Comparison of ENCODE assay signal across 19 mouse cellular contexts in the genomic region with DNA sequence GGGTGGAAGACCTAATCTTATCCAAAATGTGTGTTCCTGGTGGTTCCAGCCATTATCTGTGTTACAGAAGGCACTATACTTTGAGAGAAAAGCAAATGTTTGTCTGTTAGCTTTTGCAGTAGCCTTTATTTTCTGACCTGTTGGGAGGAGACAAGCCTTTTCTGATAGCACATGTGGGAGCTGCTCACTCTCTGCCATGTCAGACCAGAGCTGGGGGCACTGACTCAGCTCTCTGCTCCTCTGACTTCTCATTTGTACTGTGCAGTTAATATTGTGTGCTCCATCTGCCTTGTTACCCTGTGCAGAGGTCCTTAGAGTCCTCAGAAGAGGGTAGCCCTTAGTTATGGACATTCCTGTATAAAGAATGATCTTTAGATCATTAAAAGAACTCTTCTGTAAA. TPM values are rescaled to one million over a fixed set of nuclear protein-coding genes. Genes with fewer than 3 reads are reported as not detected.
DNase-seq lines count a peak whose midpoint lies in the region; ATAC-seq and TF ChIP-seq lines count a peak whose summit lies in the region.
"Had no signal": no experiment of that assay in that cellular context is flagged by ENCODE, and none has a peak within 500 bp of the region (broad histone marks: within the 10 kb centered on the region; RNA-seq: fewer than 3 reads in every experiment).

No protein-coding gene starts in this region.

- TF ChIP-seq EP300 in lung, postnatal 0 days (IDR thresholded peaks at IDR 0.05) = no peak

- no peak overlapping the region for H3K4me2 ChIP-seq in lung, postnatal 0 days (replicated peaks; ENCODE audit: low read depth, low read length)
- no peak overlapping the region for H3K4me2 ChIP-seq in liver, embryonic 13.5 days
- H3K4me2 ChIP-seq in hindbrain, embryonic 16.5 days (ENCODE audit: low read length) = no peak overlapping the region
- H3K4me2 ChIP-seq: limb, embryonic 12.5 days; neural tube, embryonic 13.5 days had no signal

- H3K9ac ChIP-seq in lung, postnatal 0 days (replicated peaks; ENCODE audit: low read depth) = no peak overlapping the region
- 0 out of 2 replicates have a peak overlapping the region, but pooled peaks have one; percentile 0 for H3K9ac ChIP-seq in liver, embryonic 13.5 days
- H3K9ac ChIP-seq in hindbrain, embryonic 16.5 days (ENCODE audit: low read depth, low read length) = no peak overlapping the region
- H3K9ac ChIP-seq: limb, embryonic 12.5 days; neural tube, embryonic 13.5 days had no signal

- H3K27me3 ChIP-seq in heart, embryonic 10.5 days (ENCODE audit: insufficient read depth, poor library complexity, severe bottlenecking) = no peaks in the 10 kb centered on the region
- H3K27me3 ChIP-seq in lung, postnatal 0 days (replicated peaks; ENCODE audit: insufficient read depth, low read length) = no peaks in the 10 kb centered on the region
- H3K27me3 ChIP-seq in liver, embryonic 13.5 days = no peaks in the 10 kb centered on the region
- H3K27me3 ChIP-seq in hindbrain, embryonic 16.5 days (replicated peaks; ENCODE audit: control insufficient read depth, insufficient read depth, low read length) = no peaks in the 10 kb centered on the region
- H3K27me3 ChIP-seq: limb, embryonic 12.5 days; neural tube, embryonic 13.5 days had no signal

- ATAC-seq in lung, postnatal 0 days = no peak; the same call in 1 of the 2 replicates
- peak; percentile 80 for ATAC-seq in liver, embryonic 13.5 days (ENCODE audit: low read depth)
- no peak for ATAC-seq in hindbrain, embryonic 16.5 days
- ATAC-seq: forebrain, embryonic 16.5 days had no signal

- H3K4me3 ChIP-seq in heart, embryonic 10.5 days = no peak overlapping the region
- no peak overlapping the region for H3K4me3 ChIP-seq in lung, postnatal 0 days (ENCODE audit: low read depth, low read length)
- no peak overlapping the region for H3K4me3 ChIP-seq in liver, embryonic 13.5 days (replicated peaks)
- H3K4me3 ChIP-seq in hindbrain, embryonic 16.5 days (ENCODE audit: low read length) = no peak overlapping the region
- H3K4me3 ChIP-seq: erythroblast, embryonic 14.5 days; limb, embryonic 12.5 days; neural tube, embryonic 13.5 days had no signal

- intact Hi-C loops in heart, postnatal 36 days (cut with DNase I) = no loop called here

- no peak for TF ChIP-seq CTCF in lung, postnatal 0 days (IDR thresholded peaks at IDR 0.05)

- H3K27ac ChIP-seq in heart, embryonic 10.5 days = 0 out of 2 replicates have a peak overlapping the region, but pooled peaks have one; percentile 22
- H3K27ac ChIP-seq in lung, postnatal 0 days (ENCODE audit: low read length) = peak overlapping the region; percentile 47; the same call in 1 of the 2 replicates
- 0 out of 2 replicates have a peak overlapping the region, but pooled peaks have one; percentile 24 for H3K27ac ChIP-seq in liver, embryonic 13.5 days
- H3K27ac ChIP-seq in hindbrain, embryonic 16.5 days (ENCODE audit: low read depth, low read length) = no peak overlapping the region
- H3K27ac ChIP-seq: limb, embryonic 12.5 days; macrophage; neural tube, embryonic 13.5 days had no signal

- no peak for DNase-seq in heart, embryonic 10.5 days (ENCODE audit: low spot score)
- DNase-seq in heart, postnatal 36 days = no peak
- DNase-seq in lung, postnatal 0 days (ENCODE audit: low spot score) = no peak
- no peak for DNase-seq in lung, postnatal 10 days
- DNase-seq in liver, embryonic 13.5 days = no peak
- DNase-seq in MN1 (ENCODE audit: low spot score) = no peak
- no peak for DNase-seq in cerebellum, postnatal 14 days
- DNase-seq: B cell, adult 2 months; cerebellum, postnatal 25 days; gastrocnemius, postnatal 25 days; kidney, postnatal 14 days; retina, postnatal 1 day; thymus, postnatal 4 days had no signal

- peaks cover 11% of the 10 kb centered on the region for H3K4me1 ChIP-seq in heart, embryonic 10.5 days
- H3K4me1 ChIP-seq in lung, postnatal 0 days (ENCODE audit: insufficient read depth, low read depth, low read length) = peaks cover 5% of the 10 kb centered on the region; the same call in 1 of the 2 replicates
- peaks cover 18% of the 10 kb centered on the region for H3K4me1 ChIP-seq in liver, embryonic 13.5 days (replicated peaks)
- no peaks in the 10 kb centered on the region for H3K4me1 ChIP-seq in hindbrain, embryonic 16.5 days (ENCODE audit: control insufficient read depth, insufficient read depth, low read depth, low read length)

- peaks cover 3% of the 10 kb centered on the region; the same call in 1 of the 2 replicates for H3K36me3 ChIP-seq in heart, embryonic 10.5 days
- no peaks in the 10 kb centered on the region for H3K36me3 ChIP-seq in lung, postnatal 0 days (ENCODE audit: insufficient read depth, low read length)
- no peaks in the 10 kb centered on the region for H3K36me3 ChIP-seq in liver, embryonic 13.5 days
- no peaks in the 10 kb centered on the region for H3K36me3 ChIP-seq in hindbrain, embryonic 16.5 days (ENCODE audit: control insufficient read depth, insufficient read depth, low read length)
- H3K36me3 ChIP-seq: limb, embryonic 12.5 days; neural tube, embryonic 13.5 days had no signal

- H3K9me3 ChIP-seq in heart, embryonic 10.5 days = no peaks in the 10 kb centered on the region
- no peaks in the 10 kb centered on the region for H3K9me3 ChIP-seq in lung, postnatal 0 days (ENCODE audit: low read length)
- no peaks in the 10 kb centered on the region for H3K9me3 ChIP-seq in liver, embryonic 13.5 days (replicated peaks)
- H3K9me3 ChIP-seq in hindbrain, embryonic 16.5 days (ENCODE audit: control insufficient read depth, low read length) = no peaks in the 10 kb centered on the region
- H3K9me3 ChIP-seq: neural tube, embryonic 13.5 days had no signal

RNA-seq across cellular contexts. Expression of gene Arhgap32, which starts 2.5 kb away (rescaled TPM):
- 2.8 and 4.3 TPM in 2 replicates for polyA plus RNA-seq in heart, embryonic 10.5 days (2016; fragmentation: Nextera tagmentation; extraction: Ambion mirVana)
- 10 to 100 TPM; 14.4 to 23.7 TPM for total RNA-seq in heart, postnatal 36 days (2021)
- 2.8 and 3.3 TPM in 2 replicates for polyA plus RNA-seq in lung, postnatal 0 days (2015; fragmentation: Nextera tagmentation; extraction: Ambion mirVana)
- 0.28 and 0.35 TPM in 2 replicates for polyA plus RNA-seq in liver, embryonic 13.5 days (2015; fragmentation: Nextera tagmentation; extraction: Ambion mirVana)
- polyA plus RNA-seq in hindbrain, embryonic 16.5 days (2015; fragmentation: Nextera tagmentation; extraction: Ambion mirVana) = 10.3 and 10.9 TPM in 2 replicates
- polyA plus RNA-seq: erythroblast, embryonic 14.5 days had no signal
